Mouse (Mus musculus) cerebellum, adult 2 months (tissue): ENCODE results near the gene Wwox.

Source experiments
- CTCF ChIP-seq: fragments of 200-500 bp; IDR thresholded peaks from 2 replicates; pipeline ENCODE4 v1.5.1; 2011; ENCODE audit warnings: low read depth, mild to moderate bottlenecking, control low read depth, low read length, moderate library complexity, borderline replicate concordance; ENCODE audit not compliant: insufficient read depth
- POLR2A ChIP-seq: fragments of 200-500 bp; IDR thresholded peaks from 2 replicates; pipeline ENCODE4 v1.6.1; 2011; ENCODE audit warnings: low read length, control low read depth, borderline replicate concordance; ENCODE audit not compliant: insufficient read depth

GRCm38 (mm10) chr8:114514692-114515091 lies 75.2 kb downstream of the Wwox start:
- no peak for TF ChIP-seq CTCF
- TF ChIP-seq POLR2A = no peak
